Mouse (Mus musculus): Measurements from ENCODE around the gene Sypl. TPM values are rescaled to one million over a fixed set of nuclear protein-coding genes. Genes with fewer than 3 reads are reported as not detected.

Gene Sypl
- polyA plus RNA-seq, 1 experiment from 2014 or later: 79.6 TPM

Other genes starting within 250 kb of the Sypl start
- 20.9 and 21.4 TPM in 2 replicates for gene Nampt, start 134.3 kb upstream of the Sypl start, polyA plus RNA-seq (2015; fragmentation: Nextera tagmentation; extraction: Ambion mirVana)
- 0.23 and 0.33 TPM in 2 replicates for gene Cdhr3, start 139.0 kb downstream of the Sypl start, polyA plus RNA-seq (2015; fragmentation: Nextera tagmentation; extraction: Ambion mirVana)
- gene Atxn7l1, start 193.8 kb downstream of the Sypl start, polyA plus RNA-seq (2015; fragmentation: Nextera tagmentation; extraction: Ambion mirVana): 13.9 and 15.3 TPM in 2 replicates

Measured in limb, embryonic 13.5 days (tissue).